Mouse (Mus musculus) large intestine, adult 2 months (tissue): Measurements from ENCODE around the gene Jpt2. TPM values are rescaled to one million over a fixed set of nuclear protein-coding genes. Genes with fewer than 3 reads are reported as not detected.
"Not testable (repeated sequence)": the region's sequence is repeated elsewhere in the genome, so short reads cannot be mapped to it uniquely, and the experiment has no call there.

Source experiments
- DNase-seq: peaks from one replicate; pipeline ENCODE4 v3.0.0-alpha.2; 2012; ENCODE audit warnings: low read depth, low spot score
- WGBS: fragments of 180-500 bp; shearing (Covaris S2); methylation state at CpG from one replicate; pipeline ENCODE4 v1.1.7; 2018; 5-methylcytosine and 5-hydroxymethylcytosine counted together
- polyA plus RNA-seq: library from polyadenylated mRNA; depleted of rRNA; stranded (reverse); fragments of >200 nt; gene quantifications from 2 replicates; pipeline ENCODE4 v1.2.3, GENCODE M21; 2012; rRNA removed

The Jpt2 gene
- polyA plus RNA-seq = 35.4 and 42.4 TPM in 2 replicates

DNA sequence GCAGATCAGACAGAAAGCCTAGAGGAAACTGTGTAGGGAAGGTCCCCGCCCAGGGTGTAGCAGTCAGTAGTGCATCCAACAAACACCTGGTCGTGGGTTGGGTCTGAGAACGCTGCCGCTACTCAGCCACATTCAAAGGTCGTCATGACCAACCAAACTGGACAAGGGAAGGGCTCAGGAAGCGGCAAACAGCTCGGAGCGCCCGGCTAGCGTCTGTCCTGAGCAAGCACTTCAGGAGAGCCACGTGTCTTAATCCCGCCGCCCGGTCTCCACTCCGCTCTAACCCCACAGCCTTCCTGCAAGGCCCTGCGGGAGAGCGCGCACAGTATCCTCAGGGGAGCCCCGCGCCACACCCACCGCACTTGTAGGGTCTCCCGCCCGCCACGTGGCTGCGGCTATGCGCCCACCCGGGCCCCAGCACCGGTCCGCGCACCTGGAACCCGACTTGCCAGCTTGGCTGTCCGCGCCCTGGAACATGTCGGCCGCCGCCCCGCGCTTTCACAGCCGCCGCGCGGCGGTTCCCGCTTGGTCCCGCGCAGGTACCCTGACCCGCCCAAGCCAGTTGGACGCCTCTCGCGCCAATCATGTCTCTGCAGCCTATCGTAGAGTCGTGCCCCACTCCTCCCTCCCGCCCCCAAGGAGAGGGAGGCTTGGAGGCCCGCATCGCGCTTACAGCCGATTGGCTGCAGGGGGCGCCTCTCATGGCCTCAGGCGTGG lies at the start of gene Jpt2:
Gene Jpt2 (minus strand): TSS at position 555 of the 717 bp plus-strand sequence.
- DNase-seq = no peak
- under 1% methylated on average over 59 of the region's 59 CpGs for WGBS

DNA sequence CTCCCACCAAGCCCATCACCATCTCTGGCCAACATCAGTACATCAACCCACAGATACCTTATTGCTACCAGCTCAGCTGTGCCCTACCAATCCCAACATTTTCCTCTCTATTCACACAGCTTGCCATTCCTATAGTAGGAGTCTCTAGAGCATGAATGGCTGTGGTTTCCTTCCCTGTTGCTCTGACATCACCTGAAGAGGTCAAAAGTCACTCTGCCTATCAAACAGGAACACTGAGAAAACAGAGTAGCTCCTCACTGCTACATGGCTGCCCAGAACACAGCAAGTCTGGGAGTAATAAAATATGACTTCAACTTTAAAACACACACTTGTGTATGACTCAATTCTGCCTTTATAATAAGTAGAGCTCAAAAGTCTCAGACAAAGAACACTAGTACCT lies 47.0 kb upstream of the Jpt2 start:
- no peak for DNase-seq

- 99% methylated on average over 3 of the region's 3 CpGs for WGBS
- DNase-seq = no peak
These were observed 44.6 kb upstream of the Jpt2 start for GRCm38 (mm10) chr17:25005102-25005501.

GRCm38 (mm10) chr17:24994721-24995120 lies 34.2 kb upstream of the Jpt2 start:
- WGBS = 86% methylated on average over 6 of the region's 6 CpGs
- no peak for DNase-seq

DNA sequence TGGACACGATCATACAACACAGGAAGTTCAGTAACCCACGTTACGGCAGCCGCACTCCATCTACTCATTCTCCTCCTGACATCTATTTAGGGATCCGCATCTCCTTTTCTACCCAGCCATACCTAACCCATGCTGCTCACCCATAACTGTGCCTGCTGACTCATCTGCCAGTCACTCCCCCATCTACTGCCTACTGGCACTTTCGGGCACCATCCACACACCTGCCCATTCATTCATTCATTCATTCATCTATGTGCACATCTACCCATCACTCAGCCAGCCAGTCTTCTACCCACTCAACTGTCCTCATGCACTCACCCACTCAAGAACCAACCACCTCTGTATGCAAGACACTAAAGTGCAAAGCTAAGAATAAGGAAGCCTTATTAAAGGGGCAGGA lies 26.7 kb upstream of the Jpt2 start:
- no peak for DNase-seq
- 93% methylated on average over 6 of the region's 6 CpGs for WGBS

DNA sequence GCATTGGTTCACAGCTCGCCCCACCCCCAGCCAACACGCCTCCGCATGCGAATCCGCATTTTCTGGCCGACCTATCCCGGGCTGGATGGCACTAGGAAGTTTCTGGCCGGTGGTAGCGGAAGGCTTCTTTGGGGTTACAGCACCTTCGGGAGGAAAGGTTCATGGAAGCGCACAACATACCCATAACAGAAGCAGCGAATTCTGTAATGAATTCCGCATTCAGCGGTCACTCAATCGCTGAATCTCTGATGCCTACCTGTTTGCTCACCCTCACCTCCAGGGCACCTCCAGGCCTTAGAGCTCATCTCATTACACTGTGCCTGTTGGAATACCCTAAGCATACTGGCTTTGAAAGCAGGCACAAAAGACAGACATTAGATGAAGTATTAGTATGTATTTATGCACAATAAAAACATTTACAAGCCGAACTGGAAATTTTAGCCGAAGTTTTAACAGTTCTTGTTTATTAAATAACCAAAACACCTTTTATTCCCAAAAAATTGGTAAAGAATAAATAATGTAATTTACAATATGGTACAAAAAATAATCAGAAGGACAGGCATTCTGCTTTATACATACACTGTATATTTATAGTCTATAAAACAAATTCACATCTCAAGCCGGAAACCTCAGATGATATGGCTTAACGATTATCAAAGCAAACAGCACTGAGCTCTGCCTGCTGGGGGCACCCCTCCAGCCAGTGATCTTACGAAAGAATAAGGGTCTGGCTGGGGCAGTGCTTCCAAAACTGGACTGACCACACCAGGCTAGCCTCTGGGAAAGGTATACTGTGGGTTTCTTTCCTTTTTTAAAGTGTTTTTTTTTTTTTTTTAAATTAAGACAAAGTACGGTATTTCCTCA lies 595 bp upstream of the Jpt2 start:
- peak; percentile 96 for DNase-seq
- WGBS = 9% methylated on average over 21 of the region's 21 CpGs

- no peak for DNase-seq
- 41% methylated on average over 8 of the region's 8 CpGs for WGBS
These were observed 1.1 kb downstream of the Jpt2 start for GRCm38 (mm10) chr17:24959371-24959770.

- WGBS = 37% methylated on average over 2 of the region's 2 CpGs
- peak; percentile 72 for DNase-seq
These were observed 7.2 kb downstream of the Jpt2 start for GRCm38 (mm10) chr17:24953291-24953690.

DNA sequence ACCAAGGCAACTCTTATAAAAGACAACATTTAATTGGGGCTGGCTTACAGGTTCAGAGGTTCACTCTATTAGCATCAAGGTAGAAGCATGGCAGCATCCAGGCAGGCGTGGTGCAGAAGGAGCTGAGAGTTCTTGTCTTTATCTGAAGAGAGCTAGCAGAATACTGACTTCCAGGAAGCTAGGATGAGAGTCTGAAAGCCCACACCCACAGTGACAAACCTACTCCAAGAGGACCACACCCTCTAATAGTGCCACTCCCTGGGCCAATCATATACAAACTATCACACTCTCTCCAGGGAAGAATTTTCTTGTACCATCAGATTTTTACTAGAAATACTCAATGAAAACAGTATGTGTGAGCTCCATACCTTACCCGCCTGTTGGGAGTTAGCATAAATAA lies 9.8 kb downstream of the Jpt2 start:
- no peak for DNase-seq
- WGBS = 76% methylated on average over 2 of the region's 2 CpGs

DNA sequence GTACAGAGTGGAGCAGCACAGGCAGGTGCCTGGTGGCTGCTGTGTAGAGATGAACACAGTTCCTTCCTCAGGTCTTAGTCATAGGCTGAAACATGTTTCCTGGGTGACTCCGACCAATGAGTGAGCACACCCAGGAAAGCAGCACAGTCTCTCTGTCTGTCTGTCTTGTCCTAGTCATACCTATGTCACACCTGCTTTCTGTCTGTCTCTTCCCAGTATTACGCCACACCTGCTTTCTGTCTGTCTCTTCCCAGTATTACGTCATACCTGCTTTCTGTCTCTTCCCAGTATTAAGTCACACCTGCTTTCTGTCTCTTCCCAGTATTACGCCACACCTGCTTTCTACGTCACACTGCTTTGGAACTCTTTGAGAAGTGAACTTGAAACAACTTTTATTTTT lies 12.3 kb downstream of the Jpt2 start:
- DNase-seq = no peak
- WGBS = 80% methylated on average over 5 of the region's 5 CpGs

GRCm38 (mm10) chr17:24943589-24943988 lies 16.9 kb downstream of the Jpt2 start:
- DNase-seq = not testable (repeated sequence)
- WGBS = 85% methylated on average over 1 of the region's 1 CpGs

- WGBS = 86% methylated on average over 7 of the region's 7 CpGs
- DNase-seq = no peak
These were observed 17.5 kb downstream of the Jpt2 start for GRCm38 (mm10) chr17:24943036-24943435.

DNA sequence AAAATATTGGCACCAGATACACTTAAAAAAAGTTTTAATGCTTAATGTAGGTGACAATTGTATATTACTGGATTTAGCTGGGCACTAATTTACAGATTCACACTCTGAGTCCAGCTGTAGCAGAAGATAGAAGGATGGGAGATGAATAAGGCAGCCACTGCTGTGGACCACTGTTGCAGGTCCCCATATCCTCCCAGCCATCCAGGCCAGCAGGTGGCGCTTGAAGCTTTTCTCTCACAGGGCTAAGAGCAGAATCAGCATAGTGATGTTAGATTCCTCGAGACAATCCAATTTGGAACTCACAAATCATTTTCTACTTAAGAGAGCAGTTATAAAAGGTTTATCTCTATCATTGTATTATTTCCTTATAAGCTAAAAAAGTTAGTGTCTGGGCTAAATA lies 18.0 kb downstream of the Jpt2 start:
- DNase-seq = not testable (repeated sequence)
- 1% methylated on average over 2 of the region's 2 CpGs for WGBS

DNA sequence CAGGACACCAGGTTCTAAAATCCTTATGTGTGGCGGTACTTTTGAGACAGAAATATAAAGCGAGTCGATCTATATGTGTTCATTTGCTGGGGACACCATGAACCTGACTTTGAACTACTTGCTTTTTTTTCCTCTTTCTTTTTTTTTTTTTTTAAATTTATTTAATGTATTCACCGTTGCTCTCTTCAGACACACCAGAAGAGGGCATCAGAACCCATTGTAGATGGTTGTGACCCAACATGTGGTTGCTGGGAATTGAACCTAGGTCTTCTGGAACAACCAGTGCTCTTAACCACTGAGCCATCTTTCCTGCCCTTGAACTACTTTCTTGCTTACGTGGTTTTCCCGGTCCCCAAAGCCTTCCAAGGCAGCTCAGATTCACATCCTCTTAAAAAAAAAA lies 23.2 kb downstream of the Jpt2 start:
- no peak for DNase-seq
- 42% methylated on average over 6 of the region's 6 CpGs for WGBS

DNA sequence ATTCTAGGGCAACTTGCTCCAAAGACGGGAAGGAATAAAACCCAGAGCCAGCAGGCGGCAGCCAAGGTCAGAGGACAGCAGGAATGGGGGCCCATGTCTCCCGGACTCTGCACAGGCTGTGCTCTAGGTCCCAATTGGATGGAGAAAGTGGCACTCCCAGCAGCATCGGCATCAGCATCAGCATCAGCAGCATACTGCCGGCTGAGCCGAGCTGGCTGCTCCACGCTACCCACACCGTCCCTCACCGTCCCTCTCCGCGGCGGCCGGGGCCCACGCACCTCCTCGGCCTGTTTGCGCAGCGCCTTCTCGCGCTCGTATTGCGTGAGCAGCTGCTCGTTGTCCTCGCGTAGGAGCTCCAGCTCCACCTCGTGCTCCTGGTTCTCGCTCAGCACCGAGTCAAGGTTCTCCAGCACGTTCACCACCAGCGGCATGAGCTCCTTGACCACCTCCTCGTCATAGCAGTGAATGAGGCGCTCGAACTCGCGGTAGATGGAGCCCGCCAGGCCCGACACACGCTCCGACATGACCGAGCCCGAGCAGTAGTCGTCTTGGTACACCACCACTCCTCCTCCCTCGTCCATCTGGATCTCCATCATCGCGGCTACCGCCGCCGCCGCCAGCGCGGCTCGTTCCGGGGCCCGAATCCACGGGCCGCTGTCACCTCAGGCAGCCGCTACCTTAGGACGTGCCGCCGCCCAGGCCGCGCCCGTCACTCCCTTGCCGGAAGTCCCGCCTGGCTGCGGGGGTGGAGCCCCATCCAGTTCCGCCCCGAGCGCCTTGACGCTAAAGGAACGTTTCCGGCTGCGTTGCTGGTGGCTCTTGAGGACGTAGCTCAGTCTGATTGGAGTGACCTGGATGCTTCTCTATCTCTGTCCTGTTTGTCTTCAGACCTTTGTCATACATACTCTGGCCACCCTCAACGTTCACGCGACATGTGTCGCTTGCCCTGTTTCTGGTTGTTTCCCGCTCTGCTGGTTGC lies 23.9 kb downstream of the Jpt2 start, which contains the start of gene Mapk8ip3:
Gene Mapk8ip3 (minus strand): TSS at position 719 of the 979 bp plus-strand sequence.
- DNase-seq = peak; percentile 83
- under 1% methylated on average over 78 of the region's 78 CpGs for WGBS

DNA sequence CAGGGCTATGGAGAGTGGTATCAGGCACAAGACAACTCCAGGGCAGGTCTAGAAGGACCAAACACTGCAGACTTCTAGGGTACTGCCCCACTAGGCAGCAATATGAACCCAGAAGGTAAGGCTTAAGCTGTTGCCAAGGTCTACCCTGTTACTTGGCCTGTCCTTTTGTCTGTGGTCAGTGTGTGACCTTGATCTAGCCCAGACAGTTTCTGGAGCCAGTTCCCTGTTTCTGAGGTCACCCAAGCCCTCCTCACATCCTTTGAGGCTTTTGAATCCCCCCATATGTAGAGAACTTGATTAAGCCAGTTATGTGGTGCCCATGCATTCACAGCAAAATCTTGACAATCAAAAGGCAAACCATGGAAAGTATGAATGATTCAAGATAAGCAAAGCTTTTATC lies 24.8 kb downstream of the Jpt2 start:
- no peak for DNase-seq

DNA sequence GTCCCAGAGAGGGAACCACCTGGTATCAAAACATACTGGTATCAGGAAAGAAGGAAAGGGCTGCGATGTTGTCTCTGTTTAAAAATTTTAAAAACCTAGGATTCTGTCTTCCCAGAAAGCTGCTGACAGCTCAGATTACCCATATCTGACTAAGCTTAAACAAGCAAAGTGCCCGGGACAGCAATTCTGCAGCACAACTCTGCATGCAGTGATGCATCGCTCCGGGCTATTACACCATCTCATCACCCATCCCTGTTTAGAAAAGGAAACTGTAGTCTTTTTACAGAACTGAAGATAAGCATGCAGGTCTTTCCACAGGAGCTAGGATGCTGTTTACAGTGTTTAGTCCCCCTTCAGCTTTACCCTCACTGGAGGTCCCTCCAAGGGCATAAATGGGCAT lies 25.6 kb downstream of the Jpt2 start:
- 69% methylated on average over 4 of the region's 4 CpGs for WGBS
- DNase-seq = no peak

DNA sequence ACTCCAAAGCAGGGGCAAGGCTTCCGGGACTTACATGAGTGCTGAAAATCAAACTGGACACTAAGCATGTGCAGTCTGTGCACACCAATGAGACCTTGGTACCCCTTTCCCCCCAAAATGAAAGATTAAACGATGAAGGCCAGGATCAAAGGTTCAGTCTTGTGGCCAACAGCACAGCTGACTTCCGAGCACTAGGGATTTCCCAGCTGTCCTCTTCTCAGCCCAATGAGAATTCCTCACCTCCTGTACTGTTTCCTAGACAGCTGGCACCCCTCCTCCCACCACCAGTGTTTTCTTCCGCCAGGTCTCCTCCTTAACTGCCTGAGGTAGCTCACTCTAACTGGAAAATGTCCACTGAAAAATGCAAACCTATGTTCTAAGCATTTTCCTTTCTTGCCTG lies 27.3 kb downstream of the Jpt2 start:
- 77% methylated on average over 4 of the region's 4 CpGs for WGBS
- DNase-seq = no peak

- WGBS = 83% methylated on average over 4 of the region's 4 CpGs
- no peak for DNase-seq
These were observed 28.1 kb downstream of the Jpt2 start for GRCm38 (mm10) chr17:24932431-24932830.

DNA sequence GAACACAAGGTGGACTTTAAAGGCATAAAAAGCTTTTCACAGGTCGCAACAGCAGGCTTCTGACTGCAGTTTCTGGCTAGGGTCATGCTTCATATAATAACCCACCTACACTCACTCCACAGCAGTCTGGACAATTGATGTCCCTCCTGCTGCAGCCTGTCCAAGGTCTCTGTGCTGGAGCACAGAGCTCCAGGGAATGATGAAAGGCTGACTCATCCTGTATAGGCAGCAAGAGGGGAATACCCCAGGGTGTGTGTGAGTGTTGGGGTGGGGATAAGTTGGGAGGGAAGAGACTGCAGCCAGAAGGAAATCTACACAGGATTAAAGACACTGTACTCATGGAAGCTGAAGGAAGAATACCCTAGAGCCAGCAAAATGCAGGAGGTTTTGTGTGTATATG lies 31.0 kb downstream of the Jpt2 start:
- 77% methylated on average over 1 of the region's 1 CpGs for WGBS

More for the DNA sequence above, 31.0 kb downstream of the Jpt2 start:
- DNase-seq = no peak
